Mouse (Mus musculus): ENCODE measurements around the gene Gemin4.
"Not testable (repeated sequence)": the region's sequence is repeated elsewhere in the genome, so short reads cannot be mapped to it uniquely, and the experiment has no call there.

Gemin4 gene

DNA sequence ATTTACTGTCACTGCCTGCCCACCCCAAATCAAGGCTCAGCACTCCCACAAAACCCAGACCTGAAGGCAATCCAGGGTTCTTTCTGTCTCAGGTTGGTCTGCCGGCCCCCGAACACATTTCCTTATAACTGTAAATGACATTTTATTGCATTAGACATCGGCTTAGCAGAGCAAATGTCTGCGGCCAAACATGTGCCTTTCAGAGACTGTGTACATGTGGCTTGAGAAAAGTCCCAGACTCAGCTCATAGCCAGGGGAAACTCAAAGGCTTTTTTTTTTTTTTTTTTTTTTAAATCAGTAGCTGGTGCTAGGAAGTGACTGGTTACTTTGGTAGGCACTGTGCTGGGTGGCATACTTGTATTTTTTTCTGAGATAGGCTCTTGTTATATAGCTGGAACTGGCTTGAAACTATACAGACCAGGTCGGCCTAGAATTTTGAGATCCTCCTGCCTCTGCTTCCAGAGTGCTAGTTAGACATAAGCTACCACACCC, 1.4 kb downstream of the Gemin4 start:
- no peak for DNase-seq (ENCODE audit: low spot score)

DNA sequence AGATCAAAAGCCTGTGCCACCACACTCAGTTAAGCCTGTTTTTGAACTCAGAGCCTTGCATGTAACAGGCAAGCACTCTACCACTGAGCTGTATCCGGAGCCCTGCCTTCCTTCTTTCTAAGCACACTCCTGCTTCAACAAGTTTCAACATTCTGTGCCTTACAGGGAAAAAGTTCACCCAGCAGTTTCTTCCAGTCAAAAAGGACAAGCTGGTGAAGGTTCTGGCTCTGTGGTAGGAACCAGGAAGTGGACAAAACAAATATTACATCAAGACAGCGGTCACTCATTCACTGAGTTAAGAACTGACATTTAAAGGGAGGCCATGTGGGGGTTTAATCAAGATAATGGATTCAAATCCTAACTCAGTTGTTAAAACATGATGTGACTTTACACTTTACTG, 2.5 kb downstream of the Gemin4 start:
- no peak for DNase-seq (ENCODE audit: low spot score)

DNA sequence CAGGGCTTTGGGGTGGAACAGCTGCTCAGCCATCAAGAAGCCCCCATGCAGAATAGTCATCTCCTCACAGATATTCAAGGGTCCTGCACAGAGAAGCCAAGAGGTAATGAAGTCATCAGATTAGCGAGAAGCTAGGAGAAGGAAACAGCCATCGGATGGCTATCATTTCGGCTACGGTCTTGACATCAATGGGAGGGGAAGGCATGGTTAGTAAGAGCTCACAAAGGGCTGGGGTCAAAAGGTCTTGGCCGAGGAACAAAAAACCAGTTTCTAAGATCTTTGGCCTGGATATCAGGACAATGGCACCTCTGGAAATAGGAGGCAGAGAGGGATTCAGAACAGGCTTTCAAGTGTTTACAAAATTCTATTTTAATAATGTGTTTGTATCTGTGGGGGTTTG, 3.6 kb downstream of the Gemin4 start:
- DNase-seq (ENCODE audit: low spot score), result no peak

DNA sequence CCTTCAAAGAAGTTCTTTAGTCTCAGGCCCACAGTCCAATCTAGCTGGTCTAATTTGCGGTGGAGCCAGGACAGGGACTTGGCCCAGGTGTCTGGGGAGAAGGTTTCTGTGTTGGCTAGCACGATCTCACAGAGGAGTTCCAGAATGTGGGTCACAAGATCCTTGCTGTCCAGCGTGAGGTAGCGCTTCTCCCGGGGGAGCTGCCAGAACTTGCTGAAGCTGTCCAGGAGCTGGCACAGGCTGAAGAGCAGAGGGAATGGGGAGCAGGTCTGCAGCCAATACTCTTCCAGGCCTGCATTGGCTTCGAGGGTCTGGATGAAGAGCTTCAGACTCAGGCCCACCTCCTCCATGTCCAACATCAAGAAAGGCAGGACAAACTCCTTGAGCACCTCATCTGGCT, 5.9 kb downstream of the Gemin4 start:
- DNase-seq (ENCODE audit: low spot score), result not testable (repeated sequence)

DNA sequence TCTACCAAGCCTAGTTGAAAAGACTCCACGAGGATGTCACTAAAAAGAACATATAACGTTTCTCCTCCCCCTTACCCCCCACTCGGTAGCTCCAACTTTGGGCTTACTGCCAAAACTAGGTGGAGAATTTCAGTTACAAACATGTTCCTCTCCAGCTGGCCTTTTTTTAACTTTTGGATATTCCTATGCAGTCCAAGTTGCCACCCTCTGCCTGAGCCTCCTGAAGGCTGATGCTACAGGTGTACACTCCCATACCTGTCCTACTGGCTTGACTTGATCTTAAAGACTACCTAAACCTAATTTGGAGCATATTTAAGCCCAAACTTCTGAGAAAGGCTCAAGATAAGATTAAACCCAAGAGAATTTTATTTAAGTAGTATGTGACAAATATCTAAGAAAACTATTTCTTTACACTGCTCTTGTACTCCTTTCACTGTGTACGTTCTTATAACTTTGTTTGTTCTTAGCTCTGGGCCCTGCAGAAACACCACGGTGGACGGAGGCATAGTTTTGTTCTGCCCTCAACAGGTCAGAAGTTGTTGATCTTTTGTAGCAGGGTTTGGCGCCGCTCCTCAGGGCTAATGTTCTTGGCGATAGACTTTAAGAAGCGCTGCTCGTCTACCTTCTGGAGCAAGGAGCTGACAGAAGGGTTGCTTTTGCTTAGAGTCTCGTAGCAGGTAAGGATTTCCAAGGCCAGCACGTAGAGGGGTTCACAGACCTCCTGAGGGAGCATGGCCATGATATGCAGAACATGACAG, 7.1 kb downstream of the Gemin4 start:
- no peak for DNase-seq (ENCODE audit: low spot score)

DNA sequence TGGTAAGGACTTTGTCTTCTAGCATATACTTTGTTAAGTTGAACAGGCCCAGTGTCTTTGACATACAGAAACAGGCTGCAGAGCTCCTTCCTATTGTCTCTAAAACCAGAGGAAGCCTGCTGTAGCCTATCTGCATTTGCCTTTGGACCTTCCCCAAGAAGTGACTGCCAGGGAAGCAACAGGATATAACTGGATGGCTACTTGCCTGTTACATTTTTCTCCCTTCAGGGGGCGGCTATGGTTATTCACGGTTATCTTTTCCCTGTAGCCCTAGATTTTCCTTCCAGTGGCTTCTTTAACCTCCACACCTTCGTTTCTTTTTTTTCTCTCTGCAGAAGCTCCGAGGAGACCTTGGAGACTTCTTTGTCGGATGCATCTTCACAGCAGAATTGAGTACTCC, 10.7 kb downstream of the Gemin4 start:
- DNase-seq (ENCODE audit: low spot score), result no peak

DNA sequence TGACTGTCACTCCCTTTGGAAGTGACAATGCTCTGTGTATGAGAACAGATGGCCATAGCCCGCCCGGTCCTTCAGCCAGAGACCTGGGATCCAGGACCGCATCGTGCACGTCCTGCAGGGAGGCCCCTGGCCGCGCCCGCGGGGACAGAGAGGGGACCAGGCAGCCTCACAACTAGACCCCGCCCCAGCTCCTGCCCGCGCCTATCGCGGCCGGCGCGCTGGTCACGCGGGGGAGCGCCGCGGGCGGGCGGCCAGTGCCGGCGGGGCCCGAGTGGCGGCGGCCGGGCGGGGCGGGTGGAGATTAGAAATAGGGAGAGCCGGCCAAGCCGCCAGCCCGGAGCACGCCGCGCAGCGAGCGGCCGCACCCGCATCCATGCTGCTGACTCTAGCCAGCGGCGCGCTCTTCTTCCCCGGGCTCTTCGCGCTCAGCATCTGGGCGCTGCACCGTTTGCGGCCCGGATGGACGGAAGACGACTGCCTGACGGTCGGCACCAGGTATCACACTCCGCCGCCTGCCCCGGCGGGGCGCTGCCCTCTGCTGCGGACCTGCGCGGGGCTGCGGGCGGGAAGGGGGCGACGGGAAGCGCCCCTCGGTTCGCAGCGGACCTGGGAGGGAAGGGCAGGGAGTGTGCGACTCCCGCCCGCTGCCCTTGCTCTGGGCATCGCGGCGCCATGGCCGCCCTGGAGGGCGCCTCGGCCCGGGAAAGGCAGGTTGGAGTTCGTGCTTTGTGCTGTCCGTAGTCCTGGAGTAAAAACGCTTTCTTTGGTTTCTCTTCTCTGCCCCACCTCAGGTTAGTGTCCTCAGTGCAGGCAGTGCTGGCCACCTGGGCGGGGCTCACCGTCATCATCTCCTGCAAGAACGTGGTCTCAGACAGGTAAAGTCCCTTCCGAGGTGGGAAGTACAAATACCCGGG, 15.4 kb downstream of the Gemin4 start:
- peak; percentile 88 for DNase-seq (ENCODE audit: low spot score)

DNA sequence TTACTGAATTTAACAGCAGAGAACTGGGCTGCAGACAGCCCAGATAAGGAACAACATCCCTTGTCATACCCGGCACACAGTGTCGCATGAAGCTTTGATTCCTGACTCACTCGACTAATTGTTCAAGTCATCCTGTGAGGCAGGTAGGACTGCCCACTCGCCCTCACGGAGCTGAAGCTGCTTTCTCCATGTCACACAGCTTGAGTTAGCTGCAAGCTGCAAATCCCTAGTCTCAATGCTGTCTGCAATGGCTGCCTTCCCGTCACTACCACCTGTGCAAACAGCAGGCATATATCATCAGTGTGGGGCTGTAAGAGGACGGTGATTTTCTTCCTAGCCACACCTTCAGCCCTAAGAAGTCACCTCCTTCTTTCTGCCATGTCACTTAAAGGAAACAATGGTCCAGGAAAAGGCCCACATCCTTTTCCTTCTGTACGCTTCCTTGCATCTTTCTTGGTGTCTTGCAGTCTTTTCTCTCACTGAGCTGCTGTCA, 20.4 kb downstream of the Gemin4 start:
- no peak for DNase-seq (ENCODE audit: low spot score)

DNA sequence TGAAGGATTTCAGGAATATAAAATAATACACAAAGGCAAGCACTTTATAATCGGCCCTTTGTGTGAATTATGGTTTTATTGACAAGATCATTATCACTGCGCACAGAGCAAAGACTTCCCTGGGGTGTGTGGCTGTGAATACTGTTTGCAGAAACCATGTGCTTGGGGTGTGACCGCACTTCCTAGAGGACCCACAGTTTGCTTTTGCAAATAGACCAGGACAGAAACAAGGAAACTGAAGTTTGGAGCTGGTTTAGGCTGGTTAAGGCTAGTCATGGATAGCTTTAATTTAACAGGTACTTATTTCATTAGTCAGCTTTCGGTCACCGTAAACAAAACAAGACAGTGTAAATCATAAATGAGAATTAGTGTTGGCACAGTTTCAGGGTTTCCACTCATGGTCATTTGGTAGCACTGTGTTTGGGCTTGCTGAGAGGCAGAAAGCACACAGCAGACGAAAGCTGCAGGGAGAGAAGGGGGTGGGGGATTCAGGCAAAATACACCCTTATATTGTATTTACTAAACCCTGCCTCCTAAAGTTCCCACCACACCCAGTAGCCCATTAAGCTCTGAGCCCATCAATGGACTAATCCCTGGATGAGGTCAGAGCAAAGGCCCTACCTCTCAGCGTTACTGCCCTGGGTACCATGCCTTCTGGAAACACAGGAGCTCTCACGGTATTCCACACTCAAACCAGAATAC, 21.0 kb downstream of the Gemin4 start:
- DNase-seq (ENCODE audit: low spot score), result no peak

DNA sequence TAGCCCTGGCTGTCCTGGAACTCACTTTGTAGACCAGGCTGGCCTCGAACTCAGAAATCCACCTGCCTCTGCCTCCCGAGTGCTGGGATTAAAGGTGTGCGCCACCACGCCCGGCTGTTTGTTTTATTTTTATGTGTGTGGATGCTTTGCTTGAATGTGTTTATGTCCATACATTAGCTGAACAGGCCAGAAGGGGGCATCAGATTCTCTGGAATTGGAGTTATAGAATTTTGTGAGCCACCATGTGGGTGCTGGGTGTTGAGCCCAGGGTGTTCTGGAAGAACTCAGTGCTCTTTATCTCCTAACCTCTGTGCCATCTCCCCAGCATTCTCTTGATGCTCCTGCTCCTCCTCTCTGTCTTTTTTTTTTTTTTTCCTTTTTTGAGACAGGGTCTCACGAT, 30.6 kb downstream of the Gemin4 start:
- DNase-seq (ENCODE audit: low spot score), result no peak

DNA sequence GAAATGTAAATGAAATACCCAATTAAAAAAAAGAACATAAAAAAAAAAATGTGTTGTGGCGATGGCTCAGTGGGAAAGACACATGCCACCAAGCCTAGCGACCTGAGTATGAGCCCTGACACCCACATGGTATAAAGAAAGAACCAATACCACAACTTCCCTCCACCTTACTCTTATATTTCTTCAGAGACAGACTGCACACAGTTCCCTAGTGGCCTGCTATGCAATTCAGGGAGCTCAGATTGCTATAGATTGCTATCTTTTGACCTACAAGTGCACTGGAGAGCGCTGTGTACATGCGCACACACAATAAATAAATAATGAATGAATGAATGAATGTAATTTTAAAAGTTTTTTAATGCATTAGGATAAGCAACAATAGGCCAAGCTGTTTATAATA, 33.7 kb downstream of the Gemin4 start:
- no peak for DNase-seq (ENCODE audit: low spot score)

DNA sequence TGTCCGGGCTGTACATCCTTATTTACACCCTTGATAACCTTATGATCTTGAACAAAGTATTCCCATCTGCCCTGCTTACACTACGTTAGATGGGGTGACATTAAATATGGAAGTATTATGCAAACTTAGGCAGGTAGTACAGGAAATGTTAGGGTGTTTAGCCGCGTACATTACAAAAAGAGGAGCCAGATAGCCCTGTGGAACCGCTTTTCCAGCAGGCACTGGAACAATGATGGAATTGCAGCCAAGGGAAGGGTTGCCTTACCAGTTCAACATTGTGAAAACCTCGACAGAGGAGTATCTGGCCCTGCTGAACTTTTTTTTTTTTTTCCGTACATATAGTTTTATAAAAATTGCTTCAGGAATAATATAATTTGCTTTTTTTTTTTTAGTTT, 37.3 kb downstream of the Gemin4 start:
- DNase-seq (ENCODE audit: low spot score), result no peak

DNA sequence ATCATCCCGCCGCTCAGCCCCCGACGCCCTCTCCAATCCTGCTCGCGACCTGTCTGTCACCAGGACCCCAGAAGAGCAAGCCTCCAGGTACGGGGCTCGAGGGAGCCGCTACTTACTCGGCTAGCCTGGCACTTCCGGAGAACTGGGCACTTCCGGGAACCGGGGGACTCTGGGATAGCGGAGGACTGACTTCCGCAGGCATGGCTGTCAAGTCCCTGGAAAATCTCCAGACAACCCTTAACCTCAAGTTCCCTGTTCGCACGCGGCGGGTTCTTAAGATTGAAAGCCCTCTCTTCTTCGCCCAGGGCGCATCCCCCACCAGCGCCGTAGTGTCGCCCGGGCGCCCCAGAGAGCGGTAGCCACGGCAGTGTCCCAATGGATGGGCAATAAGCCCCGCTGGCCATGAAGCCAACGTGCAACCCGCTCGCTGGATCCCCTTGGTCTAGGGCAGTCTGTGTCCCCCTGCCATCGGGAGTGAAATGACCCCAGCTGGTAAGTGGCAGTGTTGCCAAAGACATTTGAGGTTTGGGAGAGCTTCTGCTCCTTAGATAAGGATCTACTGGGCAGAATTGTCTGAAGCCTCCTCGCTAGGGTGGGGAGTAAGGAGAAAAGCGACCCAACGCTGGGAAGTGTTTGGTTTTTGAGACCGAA, 37.8 kb downstream of the Gemin4 start, which contains the start of the genes Vps53 and Fam57a:
Gene Vps53 (minus strand): TSS at position 153 of the 651 bp plus-strand sequence.
Gene Fam57a (plus strand): TSS at position 177 of the 651 bp plus-strand sequence.
- DNase-seq (ENCODE audit: low spot score), result peak; percentile 88

DNA sequence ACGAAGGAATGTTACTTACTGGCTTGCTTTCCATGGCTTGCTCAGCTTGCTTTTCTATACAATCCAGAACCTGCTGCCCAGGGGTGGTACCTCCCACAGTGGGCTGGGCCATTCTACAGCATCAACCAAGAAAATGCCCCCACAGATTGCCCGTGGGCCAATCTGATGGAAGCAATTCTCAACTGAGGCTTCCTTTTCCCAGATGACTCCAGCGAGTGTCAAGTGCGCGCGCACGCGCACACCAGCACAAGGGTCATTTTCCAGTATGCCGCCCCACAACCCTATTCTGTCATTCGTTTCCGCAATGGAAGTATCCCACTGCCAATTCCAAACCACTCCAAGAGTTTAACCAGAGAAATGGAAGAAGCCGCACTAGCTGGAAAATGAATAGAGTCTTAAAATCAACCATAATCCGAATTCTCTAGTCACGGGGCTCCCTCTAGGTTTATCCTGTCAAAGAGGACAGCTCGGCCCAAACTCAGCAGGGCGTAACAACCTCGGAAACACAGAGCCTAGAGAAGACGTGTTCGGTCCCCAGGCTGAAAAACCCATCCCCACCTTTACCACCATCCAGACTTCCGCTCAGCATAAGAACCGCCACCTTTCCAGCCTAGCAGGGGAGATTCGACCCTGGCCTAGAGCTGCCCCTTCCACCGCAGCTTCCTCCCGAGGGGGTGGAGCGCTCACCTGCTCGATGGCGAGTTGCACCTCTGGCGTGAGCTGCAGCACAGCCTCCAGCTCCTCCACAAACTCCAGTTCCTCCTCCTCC, 38.6 kb downstream of the Gemin4 start:
- DNase-seq (ENCODE audit: low spot score), result peak; percentile 48

DNA sequence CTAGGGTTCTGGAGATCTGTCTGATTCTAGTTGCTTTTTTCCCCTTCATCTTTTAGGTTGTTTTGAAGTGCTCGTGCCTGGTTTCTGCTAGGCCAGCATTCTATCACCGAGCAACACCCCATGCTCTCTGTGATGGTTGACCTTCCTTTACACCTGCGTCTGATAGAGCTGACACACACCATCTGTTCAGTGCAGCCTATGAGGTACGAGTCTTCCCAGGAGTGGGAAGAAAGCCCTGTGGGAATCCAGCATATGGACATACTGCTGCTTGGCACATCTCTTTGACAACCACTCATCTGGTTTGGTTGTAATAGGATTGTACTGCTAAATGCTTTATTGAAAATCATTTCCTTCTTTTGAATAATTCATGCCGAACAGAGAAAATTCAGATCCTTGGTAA, 47.3 kb downstream of the Gemin4 start:
- DNase-seq (ENCODE audit: low spot score), result no peak

DNA sequence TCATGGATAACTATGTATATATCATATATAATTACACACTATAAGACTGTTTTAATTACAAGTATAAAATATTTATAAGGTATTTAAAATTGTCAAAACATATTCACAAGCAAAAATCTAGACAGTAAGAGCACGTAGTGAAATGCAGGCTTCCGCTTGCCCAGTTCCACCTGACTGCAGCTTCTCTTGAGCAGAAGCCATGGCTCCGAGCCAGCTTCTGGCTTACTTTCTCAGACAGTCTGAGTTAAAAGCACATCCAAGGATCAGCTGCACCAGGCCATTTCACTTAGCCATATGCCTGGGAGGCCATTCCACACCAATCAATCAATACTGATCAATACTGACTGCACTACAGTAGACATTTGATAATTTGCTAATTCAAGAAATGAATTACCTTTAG, 48.5 kb downstream of the Gemin4 start:
- no peak for DNase-seq (ENCODE audit: low spot score)

DNA sequence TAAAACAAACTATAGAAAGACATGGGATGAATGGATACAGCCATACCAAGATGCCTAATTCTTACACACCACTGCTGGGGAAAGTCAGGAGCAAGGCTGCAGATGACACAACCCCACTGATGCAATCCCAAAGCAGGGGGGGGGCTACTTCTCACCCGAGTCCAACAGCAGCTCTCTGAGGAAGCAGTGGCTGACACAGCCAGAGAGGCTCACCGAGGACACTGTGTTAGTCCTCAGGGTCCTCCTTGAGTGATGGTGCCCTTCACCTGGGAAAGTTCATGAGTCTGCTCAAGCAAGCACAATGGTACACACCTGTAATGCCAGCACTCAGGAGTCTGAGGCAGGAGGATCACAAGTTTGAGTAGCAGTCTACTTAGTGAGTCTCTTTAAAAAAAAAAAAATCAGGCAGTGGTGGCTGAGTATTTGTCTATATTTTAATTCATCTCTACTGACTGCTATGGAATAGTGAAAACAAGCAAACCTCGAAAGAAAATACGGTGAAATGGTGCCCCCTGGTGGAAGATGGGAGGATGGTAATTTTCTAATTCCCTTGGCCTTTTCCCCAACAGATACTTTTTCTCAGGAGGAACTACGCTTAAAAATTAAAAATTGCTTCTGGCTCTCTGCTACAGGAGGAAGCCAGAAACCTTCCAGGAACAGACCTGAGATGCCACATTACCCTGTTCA, 50.2 kb downstream of the Gemin4 start:
- peak; percentile 81 for DNase-seq (ENCODE audit: low spot score)

DNA sequence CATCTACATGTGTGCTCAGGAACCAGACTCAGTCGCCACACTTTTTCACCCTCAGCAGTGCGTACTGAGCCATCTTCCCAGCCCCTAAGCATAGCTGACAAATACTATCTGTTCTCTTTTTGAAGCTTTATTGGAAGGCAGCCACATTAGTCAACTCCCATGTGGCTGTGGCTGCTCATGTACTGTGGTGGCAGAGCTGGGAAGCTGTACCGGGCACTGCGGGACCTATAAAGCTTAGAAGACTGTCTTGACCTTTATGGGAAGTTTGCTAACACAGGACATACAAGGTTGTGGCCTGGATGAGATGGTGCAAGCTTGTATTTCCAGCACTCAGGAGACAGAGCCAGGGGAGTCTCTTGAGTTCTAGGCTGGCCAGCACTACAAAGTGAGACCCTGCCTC, 50.8 kb downstream of the Gemin4 start:
- DNase-seq (ENCODE audit: low spot score), result no peak

Measured in testis, postnatal 10 days (tissue).